Mouse (Mus musculus): ENCODE measurements around the gene Slc31a2. TPM values are rescaled to one million over a fixed set of nuclear protein-coding genes. Genes with fewer than 3 reads are reported as not detected.

The Slc31a2 gene
- total RNA-seq, 2 experiments from 2014 or later = 9.5 to 10.2 TPM

- DNase-seq (ENCODE audit: low spot score in 2 of 2) = no peak
- TF ChIP-seq CTCF (conservative IDR thresholded peaks at IDR 0.05) = no peak
These were observed 46.0 kb downstream of the Slc31a2 start for GRCm38 (mm10) chr4:62308406-62308805.

GRCm38 (mm10) chr4:62312821-62313220, 50.5 kb downstream of the Slc31a2 start:
- DNase-seq (ENCODE audit: low spot score in 2 of 2) = no peak
- Histone ChIP-seq H3K27ac (no peak overlapping the region), H3K4me3 (no peak overlapping the region)
- no peak for TF ChIP-seq CTCF (conservative IDR thresholded peaks at IDR 0.05)

More at GRCm38 (mm10) chr4:62308406-62308805, 46.0 kb downstream of the Slc31a2 start:
- Histone ChIP-seq H3K27ac (peak overlapping the region; percentile 7; the same call in 1 of the 2 replicates), H3K4me3 (no peak overlapping the region)

- Histone ChIP-seq H3K27ac (peak overlapping the region; percentile 51), H3K4me3 (no peak overlapping the region)
- TF ChIP-seq CTCF (conservative IDR thresholded peaks at IDR 0.05) = no peak
- no peak for DNase-seq (ENCODE audit: low spot score in 2 of 2)
These were observed 51.4 kb downstream of the Slc31a2 start for GRCm38 (mm10) chr4:62313641-62314211.

GRCm38 (mm10) chr4:62314516-62314915, 52.2 kb downstream of the Slc31a2 start:
- no peak for DNase-seq (ENCODE audit: low spot score in 2 of 2)
- no peak overlapping the region for H3K4me3 ChIP-seq
- no peak for TF ChIP-seq CTCF (conservative IDR thresholded peaks at IDR 0.05)
- H3K27ac ChIP-seq = no peak overlapping the region

GRCm38 (mm10) chr4:62316456-62316855, 54.1 kb downstream of the Slc31a2 start:
- no peak for DNase-seq (ENCODE audit: low spot score in 2 of 2)
- no peak overlapping the region for H3K4me3 ChIP-seq
- H3K27ac ChIP-seq = no peak overlapping the region
- TF ChIP-seq CTCF (conservative IDR thresholded peaks at IDR 0.05) = no peak

- TF ChIP-seq CTCF (conservative IDR thresholded peaks at IDR 0.05) = no peak
These were observed 55.9 kb downstream of the Slc31a2 start for GRCm38 (mm10) chr4:62318294-62318693.

GRCm38 (mm10) chr4:62322684-62323083, 60.3 kb downstream of the Slc31a2 start:
- Histone ChIP-seq H3K27ac (no peak overlapping the region), H3K4me3 (no peak overlapping the region)
- TF ChIP-seq CTCF (conservative IDR thresholded peaks at IDR 0.05) = no peak
- DNase-seq (ENCODE audit: low spot score in 2 of 2) = no peak

More at GRCm38 (mm10) chr4:62318294-62318693, 55.9 kb downstream of the Slc31a2 start:
- no peak for DNase-seq (ENCODE audit: low spot score in 2 of 2)
- H3K4me3 ChIP-seq = no peak overlapping the region
- H3K27ac ChIP-seq = no peak overlapping the region

- no peak for DNase-seq (ENCODE audit: low spot score in 2 of 2)
- H3K4me3 ChIP-seq = no peak overlapping the region
- TF ChIP-seq CTCF (conservative IDR thresholded peaks at IDR 0.05) = no peak
- H3K27ac ChIP-seq = no peak overlapping the region
These were observed 63.7 kb downstream of the Slc31a2 start for GRCm38 (mm10) chr4:62326111-62326510.

- TF ChIP-seq CTCF (conservative IDR thresholded peaks at IDR 0.05) = no peak
- DNase-seq (ENCODE audit: low spot score in 2 of 2) = no peak
These were observed 66.7 kb downstream of the Slc31a2 start for GRCm38 (mm10) chr4:62328941-62329660.

GRCm38 (mm10) chr4:62331977-62332376, 69.6 kb downstream of the Slc31a2 start:
- DNase-seq (ENCODE audit: low spot score in 2 of 2) = no peak
- H3K27ac ChIP-seq = no peak overlapping the region
- H3K4me3 ChIP-seq = no peak overlapping the region
- TF ChIP-seq CTCF (conservative IDR thresholded peaks at IDR 0.05) = peak; percentile 48

More at GRCm38 (mm10) chr4:62328941-62329660, 66.7 kb downstream of the Slc31a2 start:
- Histone ChIP-seq H3K4me3 (no peak overlapping the region), H3K27ac (no peak overlapping the region; the same call in 1 of the 2 replicates)

- no peak for DNase-seq (ENCODE audit: low spot score in 2 of 2)
- H3K27ac ChIP-seq = no peak overlapping the region
- no peak for TF ChIP-seq CTCF (conservative IDR thresholded peaks at IDR 0.05)
- no peak overlapping the region for H3K4me3 ChIP-seq
These were observed 76.2 kb downstream of the Slc31a2 start for GRCm38 (mm10) chr4:62338536-62338935.

- no peak overlapping the region for H3K27ac ChIP-seq
- DNase-seq (ENCODE audit: low spot score in 2 of 2) = no peak
- TF ChIP-seq CTCF (conservative IDR thresholded peaks at IDR 0.05) = peak; percentile 72
- H3K4me3 ChIP-seq = no peak overlapping the region
These were observed 81.6 kb downstream of the Slc31a2 start for GRCm38 (mm10) chr4:62344000-62344399.

GRCm38 (mm10) chr4:62345827-62346226, 83.5 kb downstream of the Slc31a2 start:
- no peak overlapping the region for H3K4me3 ChIP-seq
- H3K27ac ChIP-seq = no peak overlapping the region
- no peak for DNase-seq (ENCODE audit: low spot score in 2 of 2)
- no peak for TF ChIP-seq CTCF (conservative IDR thresholded peaks at IDR 0.05)
